Mouse (Mus musculus) megakaryocyte progenitor cell, adult 5-6 weeks (primary cell): ENCODE data around the gene Ttf1. TPM values are rescaled to one million over a fixed set of nuclear protein-coding genes. Genes with fewer than 3 reads are reported as not detected.

Experiments used
- ATAC-seq: replicated peaks from 2 replicates; pipeline ENCODE4 v1.8.0; 2016; ENCODE audit warnings: mild to moderate bottlenecking, moderate TSS enrichment, inconsistent platforms; ENCODE audit not compliant: poor library complexity
- total RNA-seq, 2 experiments: library from RNA; stranded (forward) in 1 of 2; stranded (reverse) in 1 of 2; fragments of 157-497, 149-512 nt in 1 of 2; fragments of 200-1000 nt in 1 of 2; gene quantifications; 2 replicates each; pipeline versions ENCODE4 v1.2.3 to v1.2.4; 2015 to 2017

Ttf1 gene
- total RNA-seq, 2 experiments from 2014 or later = 13.0 to 17.8 TPM

DNA sequence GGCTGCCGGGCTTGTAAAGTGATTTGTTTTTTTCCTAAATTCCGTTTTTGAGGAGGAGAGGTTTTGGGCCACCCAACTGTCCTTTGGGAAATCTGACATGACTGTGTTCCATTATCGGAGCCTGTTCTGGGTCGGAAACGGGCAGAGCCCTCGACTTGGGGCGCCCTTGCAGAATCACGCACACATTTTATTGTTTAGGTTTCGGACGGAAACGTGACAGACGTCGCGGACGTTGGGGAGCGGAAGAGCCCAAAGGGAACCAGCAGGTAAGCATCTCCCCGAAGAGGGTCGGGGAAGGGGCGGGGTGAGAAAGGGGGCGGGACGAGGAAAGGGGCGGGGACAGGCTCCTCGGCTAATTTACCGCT is 64.5 kb downstream of the Ttf1 start:
- ATAC-seq = no peak

DNA sequence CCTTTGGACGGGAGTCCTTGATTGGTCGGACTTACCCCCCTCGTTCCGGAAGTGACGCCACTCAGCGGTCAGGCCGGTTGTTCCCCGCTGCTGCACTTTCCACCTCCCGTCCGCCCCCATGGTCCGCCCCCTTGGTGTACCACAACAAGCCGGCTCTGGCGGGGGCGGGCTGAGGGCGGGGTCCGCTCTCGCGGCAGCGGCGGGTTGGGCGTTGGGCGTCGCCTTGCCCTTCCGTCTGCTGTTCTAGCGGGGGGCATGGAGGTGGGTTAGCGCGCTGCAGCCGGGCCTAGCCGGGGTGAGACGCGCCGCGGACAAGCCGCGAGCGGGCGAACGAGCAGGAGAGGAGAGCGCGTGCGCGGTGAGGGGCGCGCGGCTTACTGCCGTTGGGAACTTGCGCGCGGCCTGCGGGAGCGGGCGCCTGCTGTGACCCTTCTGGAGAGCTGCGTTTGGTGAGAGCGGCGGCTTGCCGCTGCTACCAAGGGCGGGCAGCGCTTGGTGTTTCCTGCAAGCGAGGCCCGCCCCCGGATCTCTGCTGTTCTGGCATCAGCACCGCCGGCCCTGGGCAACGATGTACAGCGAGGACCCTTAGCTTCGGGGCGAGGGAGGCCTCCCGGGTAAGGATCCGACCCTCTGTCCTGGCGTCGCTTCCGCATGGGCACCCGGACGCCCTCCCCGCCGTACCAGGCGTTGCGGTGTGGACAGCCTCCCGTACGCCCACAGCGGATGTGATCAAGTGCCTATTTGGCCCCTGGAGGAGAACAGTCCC is 65.1 kb downstream of the Ttf1 start:
- peak; percentile 96 for ATAC-seq

DNA sequence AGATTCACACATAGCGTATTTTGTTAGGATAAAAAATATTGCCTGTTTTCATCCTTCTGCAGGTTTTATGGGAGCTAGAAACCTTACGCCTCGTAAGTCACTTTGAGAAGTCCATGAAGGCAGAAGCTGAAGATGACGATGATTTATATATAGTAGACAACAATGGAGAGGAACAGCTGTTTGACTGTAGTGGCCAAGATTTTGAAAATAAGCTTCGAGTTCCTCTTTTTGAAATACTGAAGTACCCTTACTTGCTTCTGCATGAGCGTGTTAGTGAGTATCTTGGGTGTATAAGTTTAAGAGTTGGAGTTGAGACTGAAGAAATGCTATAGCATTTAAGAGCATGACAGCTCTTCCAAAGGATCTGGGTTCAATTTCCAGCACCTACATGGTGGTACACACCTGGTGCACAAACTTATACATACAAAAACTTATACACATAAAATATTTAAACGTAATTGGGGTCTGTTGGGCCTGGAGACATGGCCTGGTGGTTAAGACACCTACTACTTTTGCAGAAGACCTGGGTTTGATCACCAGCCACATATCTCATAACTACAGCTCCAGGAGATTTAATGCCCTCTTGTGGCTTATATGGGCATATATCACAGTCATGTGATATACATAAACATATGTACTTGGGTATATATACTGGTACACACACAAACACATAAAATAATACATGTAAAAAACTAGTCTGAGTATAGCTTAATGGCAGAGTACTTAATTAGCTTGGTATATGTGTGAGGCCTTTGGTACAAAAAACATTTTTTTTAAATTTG is 70.2 kb downstream of the Ttf1 start:
- no peak for ATAC-seq

DNA sequence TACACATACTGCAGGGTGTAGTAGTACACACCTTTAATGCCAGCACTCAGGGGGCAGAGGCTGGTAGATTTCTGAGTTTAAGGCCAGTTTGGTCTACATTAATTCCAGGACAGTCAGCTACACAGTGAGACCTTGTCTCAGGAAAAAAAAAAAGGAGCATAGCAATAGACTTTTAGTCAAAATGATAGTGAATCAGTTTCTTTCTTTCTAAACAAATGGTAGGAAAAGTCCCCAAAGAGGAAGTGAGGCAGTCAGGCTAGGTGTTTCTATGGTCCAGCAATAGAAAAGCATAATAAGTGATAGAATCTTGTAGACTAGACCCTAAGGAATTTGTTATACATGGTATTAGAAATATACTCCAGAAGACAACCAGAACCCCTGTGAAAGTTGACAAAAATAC is 75.1 kb downstream of the Ttf1 start:
- ATAC-seq = no peak

Other genes starting within 250 kb of the Ttf1 start
- gene Gtf3c4, start 219.9 kb upstream of the Ttf1 start, total RNA-seq (2015) = 13.7 and 14.9 TPM in 2 replicates
- gene Gtf3c4, start 219.9 kb upstream of the Ttf1 start, total RNA-seq (2017) = 23.2 and 25.4 TPM in 2 replicates
- gene Ddx31, start 219.9 kb upstream of the Ttf1 start, total RNA-seq (2015) = 9.7 and 10.6 TPM in 2 replicates
- 15.2 and 17.0 TPM in 2 replicates for gene Ddx31, start 219.9 kb upstream of the Ttf1 start, total RNA-seq (2017)
- gene Barhl1, start 143.6 kb upstream of the Ttf1 start, total RNA-seq (2015) = not detected in 2 replicates
- gene Barhl1, start 143.6 kb upstream of the Ttf1 start, total RNA-seq (2017) = 0.24 TPM in 1 of 2 replicates, not detected in the other
- gene Cfap77, start 5.2 kb upstream of the Ttf1 start, total RNA-seq (2015) = 0.17 TPM in 1 of 2 replicates, not detected in the other
- not detected in 2 replicates for gene Cfap77, start 5.2 kb upstream of the Ttf1 start, total RNA-seq (2017)
- 40.2 and 42.6 TPM in 2 replicates for gene Setx, start 63.9 kb downstream of the Ttf1 start, total RNA-seq (2015)
- 75.1 and 91.8 TPM in 2 replicates for gene Setx, start 63.9 kb downstream of the Ttf1 start, total RNA-seq (2017)
- gene Ntng2, start 192.7 kb downstream of the Ttf1 start, total RNA-seq (2015) = 9.4 and 9.9 TPM in 2 replicates
- gene Ntng2, start 192.7 kb downstream of the Ttf1 start, total RNA-seq (2017) = 1.5 and 1.8 TPM in 2 replicates